Mouse (Mus musculus) liver, embryonic 15.5 days (tissue): Measurements from ENCODE around the gene Cldn7. TPM values are rescaled to one million over a fixed set of nuclear protein-coding genes. Genes with fewer than 3 reads are reported as not detected.
"Not testable (repeated sequence)": the region's sequence is repeated elsewhere in the genome, so short reads cannot be mapped to it uniquely, and the experiment has no call there.

Experiments used
- ATAC-seq: fragments of 200-750 bp; cut with Nextera tagmentation; 2 replicates; pipeline ENCODE4 v1.8.0; 2017; ENCODE audit warnings: moderate number of reproducible peaks, mild to moderate bottlenecking, moderate library complexity; ENCODE audit not compliant: insufficient read depth
- H3K27ac ChIP-seq: fragments of 300-500 bp; sonication (generic); replicated peaks from 2 replicates; pipeline ENCODE4 v1.5.1; 2015; ENCODE audit warnings: mild to moderate bottlenecking, inconsistent platforms
- H3K27me3 ChIP-seq: fragments of 300-500 bp; sonication (generic); 2 replicates; pipeline ENCODE4 v1.6.1; 2015; ENCODE audit warnings: mild to moderate bottlenecking, inconsistent platforms
- H3K36me3 ChIP-seq: fragments of 300-500 bp; sonication (generic); replicated peaks from 2 replicates; pipeline ENCODE4 v1.6.1; 2015; ENCODE audit warnings: moderate library complexity, mild to moderate bottlenecking, inconsistent platforms
- H3K4me1 ChIP-seq: fragments of 300-500 bp; sonication (generic); replicated peaks from 2 replicates; pipeline ENCODE4 v1.6.1; 2015; ENCODE audit warnings: inconsistent platforms
- H3K4me2 ChIP-seq: fragments of 300-500 bp; sonication (generic); 2 replicates; pipeline ENCODE4 v1.6.1; 2015; ENCODE audit warnings: moderate library complexity, mild to moderate bottlenecking, inconsistent platforms
- H3K4me3 ChIP-seq: fragments of 300-500 bp; sonication (generic); replicated peaks from 2 replicates; pipeline ENCODE4 v1.5.1; 2015; ENCODE audit warnings: mild to moderate bottlenecking, inconsistent platforms
- H3K9ac ChIP-seq: fragments of 300-500 bp; sonication (generic); 2 replicates; pipeline ENCODE4 v1.6.1; 2015; ENCODE audit warnings: moderate library complexity, mild to moderate bottlenecking, inconsistent platforms
- H3K9me3 ChIP-seq: fragments of 300-500 bp; sonication (generic); replicated peaks from 2 replicates; pipeline ENCODE4 v1.6.1; 2016; ENCODE audit warnings: inconsistent platforms
- WGBS: fragments of 180-500 bp; shearing (Covaris S2); methylation state at CpG from one replicate; pipeline ENCODE4 v1.1.7; 2015; ENCODE audit warnings: mixed read lengths; ENCODE audit not compliant: insufficient replicate concordance; 5-methylcytosine and 5-hydroxymethylcytosine counted together
- polyA plus RNA-seq: library from polyadenylated mRNA; unstranded; fragments of >200 nt; fragmentation: Nextera tagmentation; extraction: Ambion mirVana; gene quantifications from 2 replicates; pipeline ENCODE4 v1.2.1, GENCODE M21; 2015

The Cldn7 gene
- polyA plus RNA-seq, 1 experiment from 2014 or later, result 4.5 TPM

GRCm38 (mm10) chr11:69945997-69946891 lies 18.3 kb upstream of the Cldn7 start:
- Histone ChIP-seq H3K27me3 (peaks cover 62% of the 10 kb centered on the region), H3K27ac (peak overlapping the region; percentile 95), H3K4me3 (peak overlapping the region; percentile 77), H3K36me3 (peaks cover 41% of the 10 kb centered on the region), H3K4me1 (peaks cover 56% of the 10 kb centered on the region), H3K4me2 (peak overlapping the region; percentile 93), H3K9ac (peak overlapping the region; percentile 75), H3K9me3 (no peaks in the 10 kb centered on the region)
- WGBS, result 61% methylated on average over 18 of the region's 18 CpGs
- peak; percentile 77 for ATAC-seq

- H3K4me2 ChIP-seq, result peak overlapping the region; percentile 93
- peak overlapping the region; percentile 77 for H3K4me3 ChIP-seq
- peaks cover 63% of the 10 kb centered on the region for H3K27me3 ChIP-seq
- peak overlapping the region; percentile 95 for H3K27ac ChIP-seq
- H3K4me1 ChIP-seq, result peaks cover 56% of the 10 kb centered on the region
- H3K9me3 ChIP-seq, result no peaks in the 10 kb centered on the region
- ATAC-seq, result no peak; the same call in 1 of the 2 replicates
- H3K9ac ChIP-seq, result peak overlapping the region; percentile 75
- peaks cover 34% of the 10 kb centered on the region for H3K36me3 ChIP-seq
- WGBS, result 10% methylated on average over 29 of the region's 29 CpGs
Measured at GRCm38 (mm10) chr11:69947337-69948065, 17.1 kb upstream of the Cldn7 start.

- peaks cover 52% of the 10 kb centered on the region for H3K4me1 ChIP-seq
- peaks cover 27% of the 10 kb centered on the region for H3K36me3 ChIP-seq
- H3K9ac ChIP-seq, result peak within 1 kb of the TSS; percentile 75
- ATAC-seq, result peak; percentile 82
- WGBS, result 1% methylated on average over 34 of the region's 34 CpGs
- peak within 1 kb of the TSS; percentile 93 for H3K4me2 ChIP-seq
- peaks cover 63% of the 10 kb centered on the region for H3K27me3 ChIP-seq
- peak within 1 kb of the TSS; percentile 95 for H3K27ac ChIP-seq
- H3K9me3 ChIP-seq, result no peaks in the 10 kb centered on the region
- H3K4me3 ChIP-seq, result peak within 1 kb of the TSS; percentile 77
Measured at GRCm38 (mm10) chr11:69948066-69948762, 16.4 kb upstream of the Cldn7 start, which contains the start of gene Slc2a4. Gene Slc2a4 (minus strand): TSS chr11:69948188.

GRCm38 (mm10) chr11:69948763-69949150 lies 15.8 kb upstream of the Cldn7 start:
- H3K9me3 ChIP-seq, result no peaks in the 10 kb centered on the region
- H3K9ac ChIP-seq, result peak overlapping the region; percentile 75
- H3K27ac ChIP-seq, result peak overlapping the region; percentile 83
- ATAC-seq, result peak; percentile 36
- under 1% methylated on average over 14 of the region's 14 CpGs for WGBS
- H3K4me1 ChIP-seq, result peaks cover 48% of the 10 kb centered on the region
- peaks cover 22% of the 10 kb centered on the region for H3K36me3 ChIP-seq
- H3K27me3 ChIP-seq, result peaks cover 63% of the 10 kb centered on the region
- peak overlapping the region; percentile 77 for H3K4me3 ChIP-seq
- peak overlapping the region; percentile 93 for H3K4me2 ChIP-seq

- H3K27me3 ChIP-seq, result peaks cover 54% of the 10 kb centered on the region
- no peak overlapping the region for H3K4me2 ChIP-seq
Measured at GRCm38 (mm10) chr11:69950807-69951459, 13.6 kb upstream of the Cldn7 start.

GRCm38 (mm10) chr11:69952274-69952673 lies 12.3 kb upstream of the Cldn7 start:
- no peaks in the 10 kb centered on the region for H3K9me3 ChIP-seq
- no peak overlapping the region for H3K4me3 ChIP-seq
- no peaks in the 10 kb centered on the region for H3K36me3 ChIP-seq
- no peak for ATAC-seq
- peaks cover 20% of the 10 kb centered on the region for H3K4me1 ChIP-seq
- no peak overlapping the region for H3K9ac ChIP-seq
- peaks cover 62% of the 10 kb centered on the region for H3K27me3 ChIP-seq
- H3K4me2 ChIP-seq, result no peak overlapping the region
- H3K27ac ChIP-seq, result no peak overlapping the region
- WGBS, result 24% methylated on average over 1 of the region's 1 CpGs

More at GRCm38 (mm10) chr11:69950807-69951459, 13.6 kb upstream of the Cldn7 start:
- H3K4me3 ChIP-seq, result no peak overlapping the region
- H3K27ac ChIP-seq, result no peak overlapping the region
- H3K4me1 ChIP-seq, result peaks cover 27% of the 10 kb centered on the region
- H3K9me3 ChIP-seq, result no peaks in the 10 kb centered on the region
- no peak overlapping the region for H3K9ac ChIP-seq
- peaks cover under 1% of the 10 kb centered on the region; the same call in 1 of the 2 replicates for H3K36me3 ChIP-seq
- ATAC-seq, result no peak
- WGBS, result 41% methylated on average over 4 of the region's 4 CpGs

GRCm38 (mm10) chr11:69953267-69953915 lies 11.2 kb upstream of the Cldn7 start:
- Histone ChIP-seq H3K27me3 (peaks cover 70% of the 10 kb centered on the region), H3K27ac (no peak overlapping the region), H3K36me3 (no peaks in the 10 kb centered on the region), H3K9ac (no peak overlapping the region), H3K9me3 (no peaks in the 10 kb centered on the region), H3K4me1 (peaks cover 10% of the 10 kb centered on the region), H3K4me3 (no peak overlapping the region), H3K4me2 (no peak overlapping the region)
- 27% methylated on average over 11 of the region's 11 CpGs for WGBS
- no peak for ATAC-seq

GRCm38 (mm10) chr11:69955618-69956017 lies 9.0 kb upstream of the Cldn7 start:
- not testable (repeated sequence) for H3K36me3 ChIP-seq, H3K9me3 ChIP-seq, ATAC-seq, H3K4me1 ChIP-seq, H3K9ac ChIP-seq, H3K27ac ChIP-seq, H3K4me3 ChIP-seq, H3K4me2 ChIP-seq
- peaks cover 82% of the 10 kb centered on the region for H3K27me3 ChIP-seq
- 69% methylated on average over 4 of the region's 4 CpGs for WGBS

GRCm38 (mm10) chr11:69956218-69956617 lies 8.4 kb upstream of the Cldn7 start:
- Histone ChIP-seq H3K4me3 (no peak overlapping the region), H3K27ac (no peak overlapping the region), H3K9me3 (no peaks in the 10 kb centered on the region), H3K4me2 (no peak overlapping the region), H3K9ac (no peak overlapping the region), H3K4me1 (no peaks in the 10 kb centered on the region; the same call in 1 of the 2 replicates), H3K27me3 (peaks cover 82% of the 10 kb centered on the region), H3K36me3 (no peaks in the 10 kb centered on the region)
- ATAC-seq, result no peak
- WGBS, result 56% methylated on average over 1 of the region's 1 CpGs

GRCm38 (mm10) chr11:69960616-69961015 lies 4.0 kb upstream of the Cldn7 start:
- no peak overlapping the region for H3K27ac ChIP-seq
- 41% methylated on average over 5 of the region's 5 CpGs for WGBS
- H3K9me3 ChIP-seq, result no peaks in the 10 kb centered on the region
- peaks cover 9% of the 10 kb centered on the region for H3K4me1 ChIP-seq
- no peak overlapping the region for H3K4me3 ChIP-seq
- peaks cover 92% of the 10 kb centered on the region for H3K27me3 ChIP-seq
- H3K36me3 ChIP-seq, result no peaks in the 10 kb centered on the region
- ATAC-seq, result no peak
- H3K9ac ChIP-seq, result no peak overlapping the region
- H3K4me2 ChIP-seq, result no peak overlapping the region
